Mouse (Mus musculus) thymus, postnatal 14 days (tissue): ENCODE measurements around the gene Ankrd39.
A peak's percentile ranks its signal among the peaks of the same experiment; 100 is the strongest.

Experiments used
- DNase-seq: peaks from one replicate; pipeline ENCODE4 v3.0.0; 2021

The Ankrd39 gene

DNA sequence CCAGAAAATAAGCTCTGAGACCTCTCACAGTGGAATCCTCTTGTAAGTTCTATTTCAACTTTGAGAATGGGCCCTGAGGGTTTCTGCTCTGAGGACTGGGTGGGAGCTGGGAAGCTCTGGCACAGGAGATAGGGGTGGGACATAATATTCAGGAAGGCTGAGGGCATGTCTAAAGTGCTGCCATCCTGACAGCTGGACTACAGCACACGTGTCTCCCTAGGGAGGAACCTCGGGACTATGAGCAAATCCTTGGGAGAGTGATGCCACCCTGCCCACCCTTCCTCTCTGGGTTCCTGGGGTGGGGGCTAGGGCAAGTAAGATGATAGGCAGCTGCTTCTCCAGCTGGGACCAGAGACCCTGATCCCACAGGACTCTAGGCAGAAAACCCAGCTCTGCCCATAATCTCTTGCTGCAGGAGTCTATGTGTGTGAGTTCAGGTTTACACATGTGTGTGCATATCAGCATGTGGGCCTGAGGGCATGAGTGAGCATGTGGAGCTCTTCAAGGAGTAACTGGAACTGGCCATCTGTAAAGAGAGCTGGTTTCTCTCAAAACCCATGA lies 25.0 kb upstream of the Ankrd39 start:
- no peak for DNase-seq

GRCm38 (mm10) chr1:36571627-36572026 lies 24.4 kb upstream of the Ankrd39 start:
- DNase-seq: no peak

- DNase-seq: no peak
These were observed 23.1 kb upstream of the Ankrd39 start for GRCm38 (mm10) chr1:36570320-36570719.

- DNase-seq: no peak
These were observed 22.5 kb upstream of the Ankrd39 start for GRCm38 (mm10) chr1:36569694-36570276.

DNA sequence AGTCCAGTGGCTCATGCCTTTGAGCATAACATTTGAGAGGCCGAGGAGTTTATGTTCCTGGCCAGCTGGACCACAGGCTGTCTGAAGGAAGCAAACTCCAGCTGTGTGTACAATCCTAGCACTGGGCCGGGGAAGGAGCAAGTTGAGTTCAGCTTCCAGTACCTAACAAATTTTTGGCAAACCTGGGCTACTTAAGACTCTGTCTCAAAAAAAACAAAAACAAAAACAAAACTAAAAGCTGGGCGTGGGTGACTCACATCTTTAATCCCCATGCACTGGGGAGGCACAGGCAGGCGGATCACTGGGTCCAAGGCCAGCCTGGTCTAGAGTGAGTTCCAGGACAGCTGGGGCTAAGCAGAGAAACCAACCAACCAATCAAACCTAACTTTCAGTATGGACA lies 21.5 kb upstream of the Ankrd39 start:
- DNase-seq: no peak

DNA sequence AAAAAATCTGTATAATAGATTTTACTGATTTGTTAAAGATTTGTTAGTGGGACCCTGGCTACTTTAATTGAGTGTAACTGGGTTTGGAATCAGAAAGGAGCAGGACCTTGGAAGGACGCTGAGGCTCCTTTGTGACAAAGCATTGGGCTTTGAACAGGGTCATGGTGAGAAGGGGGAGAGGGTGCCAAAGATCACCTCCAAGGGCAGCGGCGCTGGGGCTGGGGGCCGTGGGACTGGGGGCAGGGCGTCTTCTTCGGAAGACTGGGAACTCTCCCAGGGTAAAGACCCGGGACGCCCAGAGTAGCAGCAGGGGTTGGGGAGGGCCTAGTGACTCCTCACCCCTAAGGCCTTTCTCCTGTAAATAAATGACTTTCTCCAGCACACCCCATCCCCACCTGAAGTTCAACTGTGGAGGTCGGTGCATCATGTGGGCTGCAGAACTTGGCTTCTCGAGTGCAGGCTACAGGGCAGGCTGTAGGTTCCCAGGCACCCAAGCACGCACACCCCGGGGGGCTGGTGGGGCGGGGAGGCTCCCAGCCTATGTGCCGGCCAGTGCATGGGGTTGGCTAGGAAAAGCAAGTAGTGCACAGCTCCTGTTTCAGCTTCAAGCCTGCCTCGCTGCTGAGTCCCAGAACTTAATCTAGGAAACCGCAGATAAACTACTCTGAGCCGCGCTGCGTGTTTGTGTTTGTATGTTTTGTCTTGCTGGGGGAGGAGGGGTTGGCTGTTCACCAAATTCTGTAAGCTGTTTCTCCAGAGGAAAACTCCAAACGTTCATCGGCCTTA lies 20.8 kb upstream of the Ankrd39 start:
- no peak for DNase-seq

DNA sequence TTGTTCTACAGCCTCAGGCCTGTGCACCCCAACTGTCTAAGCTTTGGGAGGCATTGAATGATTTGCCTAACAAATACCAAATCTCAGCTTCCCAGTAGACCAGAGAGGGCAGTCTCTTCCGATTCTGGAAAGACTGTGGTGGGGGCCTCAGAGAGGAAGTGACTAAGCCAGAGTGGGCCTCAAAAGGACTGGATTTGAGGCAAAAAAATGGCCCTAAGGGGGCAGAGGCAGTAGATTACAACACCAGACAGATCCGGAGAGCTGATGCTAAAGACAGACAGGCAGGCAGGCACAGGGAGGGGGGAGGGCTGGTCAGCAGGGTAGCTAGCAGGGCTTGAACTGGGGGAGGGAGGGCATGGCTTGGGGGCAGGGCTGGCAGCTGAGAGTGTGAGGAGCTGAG lies 19.2 kb upstream of the Ankrd39 start:
- DNase-seq: no peak

- no peak for DNase-seq
These were observed 16.9 kb upstream of the Ankrd39 start for GRCm38 (mm10) chr1:36564101-36564500.

DNA sequence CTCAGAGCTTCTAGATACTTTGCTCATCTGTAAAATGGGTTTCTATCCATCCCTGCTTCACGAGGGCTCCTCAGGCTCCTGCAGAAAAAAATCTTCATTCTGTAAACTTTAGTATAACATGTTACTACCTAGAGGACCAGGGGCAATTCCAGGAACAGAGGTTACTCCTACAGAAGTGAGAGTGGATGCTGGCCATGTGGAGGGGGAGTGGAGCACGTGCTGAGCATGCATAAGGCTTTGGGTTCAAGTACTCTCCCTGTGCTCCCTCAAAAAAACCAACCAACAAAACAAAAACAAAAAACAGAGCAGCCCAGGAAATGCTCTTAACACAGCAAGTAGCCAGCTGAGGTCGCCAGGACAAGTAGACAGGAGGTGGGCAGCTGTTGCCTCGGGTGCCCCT lies 16.4 kb upstream of the Ankrd39 start:
- no peak for DNase-seq

DNA sequence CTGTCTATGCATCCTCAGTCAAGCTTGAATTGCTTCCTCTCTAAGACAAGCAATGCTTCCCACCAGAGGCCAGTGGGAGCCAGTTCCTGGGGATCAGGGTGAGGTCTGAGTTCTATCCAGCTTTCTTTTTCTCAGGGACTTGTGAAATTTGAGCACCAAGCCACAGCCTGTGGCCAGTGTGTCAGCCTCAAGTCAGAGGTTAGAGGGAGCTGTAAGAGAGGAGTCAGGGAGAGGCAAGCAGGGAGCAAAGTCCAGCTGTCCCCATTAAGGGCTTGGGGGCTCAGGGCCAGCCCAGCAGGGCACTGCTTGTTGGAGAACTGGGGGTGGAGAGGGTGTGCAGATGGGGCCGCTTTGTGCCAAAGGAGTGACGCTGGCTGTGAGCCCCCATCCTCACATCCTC lies 16.0 kb upstream of the Ankrd39 start:
- no peak for DNase-seq

DNA sequence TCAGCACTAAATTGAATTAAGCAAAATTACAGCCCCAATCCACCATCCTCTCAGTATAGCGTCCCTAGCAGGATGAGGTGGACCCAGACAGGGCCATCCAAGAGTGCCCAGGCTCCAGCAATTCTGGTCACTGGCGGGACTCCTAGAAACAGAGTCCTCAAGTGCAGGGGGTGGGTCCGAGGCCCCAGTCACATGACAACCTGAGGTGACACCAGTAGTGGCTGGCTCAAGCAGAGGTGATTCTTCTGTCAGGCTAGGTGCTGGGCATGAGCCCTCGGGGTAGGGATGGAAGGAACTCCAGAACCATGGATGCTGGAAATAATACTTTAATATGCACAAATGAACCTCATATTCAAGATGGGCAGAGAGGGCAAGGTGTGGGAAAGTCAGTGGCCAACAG lies 15.1 kb upstream of the Ankrd39 start:
- no peak for DNase-seq

DNA sequence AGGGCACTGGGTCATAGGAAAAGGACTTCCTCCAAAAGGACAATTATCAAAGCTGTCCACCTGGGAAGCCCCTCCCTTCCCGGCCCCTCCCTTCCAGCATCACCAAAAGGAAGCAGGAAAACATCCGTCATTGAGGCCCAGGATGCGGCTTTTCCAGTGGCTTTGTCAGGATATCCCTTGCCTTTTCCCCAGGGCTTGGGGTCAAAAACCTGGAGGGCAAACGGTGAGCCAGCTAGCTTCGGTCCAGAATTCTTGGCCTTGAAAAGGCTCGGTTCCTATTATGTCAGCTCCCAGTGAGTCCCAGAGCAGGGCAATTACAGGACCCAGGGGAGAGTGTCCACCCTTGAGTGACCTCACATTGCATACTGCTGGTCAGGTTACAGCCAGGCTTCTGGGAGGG lies 13.7 kb upstream of the Ankrd39 start:
- DNase-seq: no peak

GRCm38 (mm10) chr1:36559888-36560287 lies 12.6 kb upstream of the Ankrd39 start:
- DNase-seq: no peak

- DNase-seq: no peak
These were observed 12.0 kb upstream of the Ankrd39 start for GRCm38 (mm10) chr1:36559256-36559655.

DNA sequence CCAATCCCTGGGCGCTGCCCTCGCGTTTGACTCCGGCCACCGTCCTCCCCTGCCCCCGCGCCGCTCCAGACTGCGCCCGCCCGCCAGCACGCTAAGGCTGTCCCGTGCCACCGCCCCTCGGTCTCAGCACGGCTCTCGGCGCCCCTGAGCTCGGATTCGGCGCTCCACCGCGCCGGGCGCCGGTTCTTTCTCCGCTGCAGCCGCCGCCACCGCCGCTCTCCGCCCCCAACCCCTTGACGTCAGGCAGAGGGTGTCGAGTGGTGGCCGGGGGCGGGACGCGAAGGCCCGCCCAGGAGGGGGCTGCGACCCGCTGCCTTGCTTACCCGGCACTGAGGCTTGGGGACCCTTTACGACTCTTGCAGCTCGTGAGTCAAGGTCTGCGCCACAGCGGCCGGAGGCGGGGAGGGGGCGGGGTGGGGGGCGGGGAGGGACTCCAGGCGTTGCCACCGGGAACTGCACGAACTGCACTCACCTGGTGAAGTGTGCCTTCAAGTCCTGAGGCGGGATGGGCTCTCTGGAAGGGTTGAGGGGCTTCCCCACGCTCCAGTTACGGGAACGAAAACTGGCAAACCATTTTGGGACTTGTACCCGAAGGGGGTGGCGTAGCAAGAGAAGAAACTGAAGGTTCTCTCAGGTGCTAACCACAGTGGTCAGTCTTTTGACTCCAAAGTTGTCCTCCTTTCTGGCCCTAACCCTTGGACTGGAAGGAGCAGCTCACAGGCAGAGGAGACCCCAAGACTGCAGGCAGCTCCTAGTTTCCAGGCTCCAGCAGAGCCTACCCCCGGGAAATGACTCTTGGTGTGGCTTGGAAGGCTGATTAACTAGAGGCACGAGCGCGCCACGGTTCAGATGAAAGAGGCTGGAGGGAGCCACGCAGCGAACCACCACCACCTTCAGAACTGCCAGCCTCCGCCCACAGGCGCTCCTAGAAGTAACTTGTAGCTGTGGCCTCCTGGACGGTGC lies 11.1 kb upstream of the Ankrd39 start, which contains the start of gene Sema4c:
Gene Sema4c (minus strand): TSS at position 319 of the 963 bp plus-strand sequence.
- peak; percentile 79 for DNase-seq

- peak; percentile 53 for DNase-seq
These were observed 10.3 kb upstream of the Ankrd39 start for GRCm38 (mm10) chr1:36557457-36558011.

GRCm38 (mm10) chr1:36556553-36557456 lies 9.6 kb upstream of the Ankrd39 start:
- DNase-seq: peak; percentile 94

DNA sequence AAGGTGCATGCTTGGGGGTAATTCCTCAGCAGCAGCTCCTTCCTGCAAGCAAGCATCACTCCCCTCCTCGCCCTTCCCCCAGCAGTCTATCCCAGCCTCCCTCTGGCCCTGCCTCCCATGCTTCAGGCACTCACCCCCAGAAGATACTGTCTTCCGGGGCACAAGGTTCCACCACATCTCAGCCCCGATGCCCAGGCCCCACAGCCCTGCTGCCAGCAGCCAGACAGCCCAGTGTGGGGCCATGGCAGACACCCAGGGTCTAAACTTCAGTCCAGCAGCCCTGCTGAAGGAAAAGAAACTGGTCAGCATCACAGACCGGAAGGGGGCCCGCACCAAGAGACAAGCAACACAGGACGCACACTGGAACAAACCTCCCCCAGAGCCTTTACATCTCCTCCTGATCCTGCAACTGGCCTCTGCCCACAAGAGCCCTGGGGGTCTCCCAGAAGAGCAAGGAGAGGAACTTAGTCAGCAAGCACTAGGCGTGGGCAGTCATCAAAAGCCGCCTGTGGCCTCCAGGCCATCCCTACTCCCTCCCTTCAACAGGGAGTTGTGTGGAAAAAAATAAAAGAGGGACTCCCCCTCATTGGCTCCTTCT lies 8.7 kb upstream of the Ankrd39 start:
- peak; percentile 30 for DNase-seq

GRCm38 (mm10) chr1:36554633-36555399 lies 7.6 kb upstream of the Ankrd39 start:
- no peak for DNase-seq

GRCm38 (mm10) chr1:36552506-36552905 lies 5.3 kb upstream of the Ankrd39 start:
- DNase-seq: no peak
